Mouse (Mus musculus) neural tube, embryonic 10.5 days (tissue): ENCODE data around the gene Tnpo2.
"Not testable (repeated sequence)": the region's sequence is repeated elsewhere in the genome, so short reads cannot be mapped to it uniquely, and the experiment has no call there.

Experiments
- DNase-seq: peaks from one replicate; pipeline ENCODE4 v3.0.0-alpha.2; 2017; ENCODE audit warnings: low spot score; ENCODE audit errors: extremely low spot score

Gene Tnpo2

DNA sequence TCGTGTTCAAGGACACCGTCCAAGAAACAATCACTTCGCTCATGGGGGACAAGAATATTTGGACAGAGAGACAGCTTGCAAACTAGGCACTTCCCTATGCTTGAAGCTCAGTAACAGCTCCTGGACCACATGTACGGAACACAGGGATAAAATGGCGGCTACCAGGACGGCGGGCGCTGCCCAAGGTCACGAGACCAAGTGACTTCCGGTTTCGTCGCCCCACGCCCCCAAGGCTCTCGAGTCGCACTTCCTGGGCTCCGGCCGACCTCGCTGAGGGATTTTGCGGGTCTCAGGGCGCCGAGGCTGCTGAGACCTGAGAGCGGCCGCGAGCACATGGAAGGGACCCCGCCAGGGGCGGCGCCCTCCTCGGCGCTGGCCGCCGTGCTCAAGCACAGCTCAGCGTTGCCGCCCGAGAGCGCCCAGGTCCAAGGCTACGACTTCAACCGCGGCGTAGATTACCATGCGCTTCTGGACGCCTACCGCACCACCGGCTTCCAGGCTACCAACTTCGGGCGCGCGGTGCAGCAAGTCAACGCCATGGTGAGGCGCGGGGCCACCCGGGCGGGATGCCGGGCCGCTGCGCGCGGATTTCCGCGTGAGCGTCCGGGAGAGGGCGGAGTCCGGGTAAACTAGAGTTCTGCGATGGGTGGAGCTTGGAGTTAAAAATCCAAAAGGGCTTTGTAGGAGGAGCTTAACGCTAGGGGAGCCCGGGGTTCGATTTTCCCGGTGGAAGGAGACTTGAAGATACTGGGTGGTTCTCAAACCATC, 35.0 kb downstream of the Tnpo2 start, which contains the start of gene Dhps:
Gene Dhps (plus strand): TSS at position 244 of the 768 bp plus-strand sequence.
- peak; percentile 87 for DNase-seq

DNA sequence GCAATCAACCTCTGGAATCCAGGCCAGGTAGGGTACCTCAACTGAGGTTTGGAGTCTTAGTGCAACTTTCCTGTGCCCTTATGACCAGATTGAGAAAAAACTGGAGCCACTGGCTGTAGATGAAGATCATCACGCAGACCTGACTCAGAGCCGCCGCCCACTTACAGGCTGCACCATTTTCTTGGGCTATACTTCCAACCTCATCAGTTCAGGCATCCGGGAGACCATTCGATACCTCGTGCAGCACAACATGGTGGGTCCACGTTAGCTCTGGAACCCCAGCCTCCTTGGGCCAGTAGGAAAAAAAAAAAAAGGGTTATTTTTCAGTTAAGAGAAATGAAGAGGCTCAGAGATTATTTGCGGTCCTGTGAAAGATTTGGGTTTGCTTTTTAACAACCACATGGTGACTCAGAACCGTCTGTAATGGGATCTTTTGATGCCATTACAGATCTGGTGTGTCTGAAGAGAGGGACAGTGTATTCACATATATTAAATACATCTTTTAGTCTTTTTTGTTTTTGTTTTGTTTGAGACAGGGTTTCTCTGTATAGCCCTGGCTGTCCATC, 35.7 kb downstream of the Tnpo2 start:
- no peak for DNase-seq

GRCm38 (mm10) chr8:85073041-85073612, 36.4 kb downstream of the Tnpo2 start:
- no peak for DNase-seq

DNA sequence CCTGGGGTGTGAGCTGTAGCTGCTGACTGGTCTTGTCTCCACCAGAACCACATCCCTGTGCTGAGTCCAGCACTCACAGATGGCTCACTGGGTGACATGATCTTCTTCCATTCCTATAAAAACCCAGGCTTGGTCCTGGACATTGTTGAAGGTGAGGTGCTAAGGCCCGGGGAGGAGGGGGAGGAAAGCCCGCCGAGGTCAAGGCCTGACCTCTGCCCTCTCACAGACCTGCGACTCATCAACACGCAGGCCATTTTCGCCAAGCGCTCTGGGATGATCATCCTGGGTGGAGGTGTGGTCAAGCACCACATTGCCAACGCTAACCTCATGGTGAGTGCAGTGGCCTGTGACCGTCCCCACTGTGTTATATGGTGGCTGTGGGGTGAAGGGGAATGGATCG, 37.5 kb downstream of the Tnpo2 start:
- no peak for DNase-seq

- DNase-seq, result no peak
Observed at GRCm38 (mm10) chr8:85074617-85075016, 37.9 kb downstream of the Tnpo2 start.

DNA sequence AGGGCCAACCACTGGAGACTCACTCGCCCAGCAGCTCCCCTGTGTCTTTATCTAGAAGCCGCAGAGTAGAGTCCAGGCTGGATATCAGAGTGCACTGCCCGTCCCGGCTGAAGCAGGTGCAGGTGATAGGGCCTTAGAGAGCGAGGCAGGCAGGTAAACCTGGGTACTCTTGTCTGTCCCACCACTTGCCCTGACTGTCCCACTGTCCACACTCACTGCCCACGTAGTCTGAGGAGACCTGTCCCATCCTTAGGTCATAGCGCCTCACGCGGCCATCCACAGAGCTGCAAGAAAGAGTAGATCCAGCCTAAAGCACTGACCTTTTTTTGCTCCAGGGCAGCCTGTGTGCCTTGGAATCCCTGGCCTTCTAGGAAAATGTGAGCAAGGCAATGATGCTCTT, 39.3 kb downstream of the Tnpo2 start:
- DNase-seq, result no peak

DNA sequence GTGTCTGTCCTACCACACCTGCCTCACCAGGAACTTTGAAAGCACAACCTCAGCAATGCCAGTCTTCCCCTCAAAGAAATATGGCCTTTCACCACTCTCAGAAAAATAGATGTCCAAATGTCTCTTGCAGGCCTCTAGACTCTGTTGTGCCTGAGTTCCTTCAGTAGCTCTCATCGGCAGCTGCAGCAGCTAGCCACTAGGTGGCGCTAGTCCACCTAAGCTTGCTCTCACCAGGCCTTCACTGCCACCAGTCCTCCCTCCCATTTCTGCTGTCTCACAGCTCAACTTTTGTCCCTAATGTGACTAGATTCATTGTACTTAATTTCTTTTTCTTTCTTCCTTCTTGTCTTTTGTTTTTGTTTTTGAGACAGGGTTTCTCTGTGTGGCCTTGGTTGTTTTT, 40.3 kb downstream of the Tnpo2 start:
- peak; percentile 76 for DNase-seq

- no peak for DNase-seq
Observed at GRCm38 (mm10) chr8:85080214-85080531, 43.5 kb downstream of the Tnpo2 start.

DNA sequence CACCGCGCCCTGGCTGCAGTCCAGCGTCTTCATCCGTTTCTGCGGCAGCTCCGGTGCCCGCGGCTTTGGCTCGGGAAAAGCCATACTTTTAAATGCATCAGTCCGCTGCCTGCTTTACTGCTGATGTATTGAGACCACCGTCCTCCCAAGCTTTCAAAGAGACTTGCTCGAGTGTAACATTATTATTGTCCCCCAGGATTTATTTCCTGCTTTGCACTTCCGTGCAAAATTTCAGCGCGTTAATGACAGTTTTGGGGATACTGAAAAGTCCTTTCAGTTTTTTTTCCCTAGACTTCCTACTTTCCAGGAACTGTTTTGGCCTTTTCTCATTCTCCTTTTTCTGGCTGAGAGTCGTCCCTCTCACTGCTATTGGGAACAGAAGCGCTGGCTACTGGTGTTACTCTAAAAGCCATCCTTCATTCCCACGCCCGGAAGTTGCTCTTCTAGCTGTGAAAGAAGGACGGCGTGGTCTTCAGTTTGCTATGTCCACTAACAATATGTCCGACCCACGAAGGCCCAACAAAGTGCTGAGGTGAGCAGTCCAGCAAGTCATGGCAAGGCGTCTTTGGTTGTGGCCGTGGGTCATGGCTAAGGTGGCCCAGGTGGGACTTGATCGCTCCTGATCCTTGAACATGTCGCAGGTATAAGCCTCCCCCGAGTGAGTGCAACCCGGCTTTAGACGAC, 44.0 kb downstream of the Tnpo2 start, which contains the start of gene Wdr83os:
Gene Wdr83os (plus strand): TSS at position 209 of the 684 bp plus-strand sequence.
- DNase-seq, result peak; percentile 78

- no peak for DNase-seq
Observed at GRCm38 (mm10) chr8:85081216-85081555, 44.5 kb downstream of the Tnpo2 start, which contains the start of gene Wdr83. Gene Wdr83 (minus strand): TSS chr8:85081306.

GRCm38 (mm10) chr8:85082169-85082568, 45.5 kb downstream of the Tnpo2 start:
- not testable (repeated sequence) for DNase-seq

GRCm38 (mm10) chr8:85083108-85083813, 46.5 kb downstream of the Tnpo2 start, which contains the start of gene Man2b1:
Gene Man2b1 (plus strand): TSS chr8:85083270.
- DNase-seq, result peak; percentile 66

DNA sequence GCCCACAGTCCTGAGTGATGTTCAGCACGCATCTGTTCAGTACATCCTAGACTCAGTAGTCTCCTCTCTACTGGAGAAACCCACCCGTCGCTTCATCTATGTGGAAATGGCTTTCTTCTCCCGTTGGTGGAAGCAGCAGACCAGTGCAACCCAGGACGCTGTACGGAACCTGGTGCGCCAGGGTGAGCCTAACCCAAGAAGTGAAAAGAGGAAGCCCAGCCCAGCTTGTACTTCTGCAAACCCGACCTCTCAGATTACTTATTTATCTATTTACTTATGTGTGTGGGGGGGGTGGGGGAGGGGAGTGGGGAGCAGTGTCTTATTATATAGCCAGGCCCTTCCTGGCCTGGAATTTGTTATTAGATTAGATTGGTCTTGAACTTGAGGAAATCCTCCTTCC, 47.9 kb downstream of the Tnpo2 start:
- DNase-seq, result no peak

- no peak for DNase-seq
Observed at GRCm38 (mm10) chr8:85086238-85086637, 49.5 kb downstream of the Tnpo2 start.

- DNase-seq, result no peak
Observed at GRCm38 (mm10) chr8:85088771-85089170, 52.1 kb downstream of the Tnpo2 start.

GRCm38 (mm10) chr8:85090856-85091255, 54.1 kb downstream of the Tnpo2 start:
- DNase-seq, result no peak

DNA sequence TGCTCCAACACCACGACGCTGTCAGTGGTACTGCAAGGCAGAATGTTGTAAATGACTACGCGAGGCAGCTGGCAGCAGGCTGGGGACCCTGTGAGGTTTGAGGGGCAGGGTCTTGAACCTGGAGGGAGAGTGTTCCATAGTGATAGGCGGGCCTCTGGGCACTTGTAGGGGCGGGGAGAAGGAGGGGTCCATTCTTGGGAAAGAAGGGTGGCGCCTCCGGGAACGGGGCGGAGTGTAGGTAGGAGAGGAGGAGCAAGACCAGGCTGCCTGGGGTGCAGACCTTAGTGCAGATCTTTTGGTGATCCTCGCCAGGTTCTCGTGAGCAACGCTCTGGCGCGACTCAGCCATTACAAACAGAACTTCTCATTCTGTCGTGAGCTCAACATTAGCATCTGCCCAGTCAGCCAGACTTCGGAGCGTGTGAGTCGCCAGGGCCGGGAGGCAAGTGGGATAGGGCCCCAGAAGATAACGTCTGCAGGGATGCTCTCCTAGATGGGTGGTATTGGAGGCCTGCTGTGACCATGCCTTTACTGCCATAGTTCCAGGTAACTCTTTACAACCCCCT, 54.9 kb downstream of the Tnpo2 start:
- no peak for DNase-seq

GRCm38 (mm10) chr8:85095051-85095450, 58.3 kb downstream of the Tnpo2 start:
- no peak for DNase-seq

DNA sequence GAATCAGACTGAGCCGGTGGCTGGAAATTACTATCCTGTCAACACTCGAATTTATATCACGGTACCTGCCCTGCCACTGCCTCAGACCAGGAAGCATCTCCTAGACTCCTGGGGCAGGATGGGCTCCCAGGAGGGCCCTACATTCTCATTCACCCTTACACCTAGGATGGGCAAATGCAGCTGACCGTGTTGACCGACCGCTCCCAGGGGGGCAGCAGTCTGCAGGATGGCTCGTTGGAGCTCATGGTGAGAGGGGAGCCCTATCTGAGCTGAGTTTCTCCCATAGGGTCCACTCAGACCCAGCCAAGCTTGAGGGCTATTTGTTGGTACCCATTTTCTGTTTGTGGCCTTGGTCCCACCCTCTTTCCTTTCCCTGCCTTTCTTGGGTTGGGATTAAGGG, 58.9 kb downstream of the Tnpo2 start:
- DNase-seq, result no peak

- DNase-seq, result no peak
Observed at GRCm38 (mm10) chr8:85096196-85096595, 59.5 kb downstream of the Tnpo2 start.

DNA sequence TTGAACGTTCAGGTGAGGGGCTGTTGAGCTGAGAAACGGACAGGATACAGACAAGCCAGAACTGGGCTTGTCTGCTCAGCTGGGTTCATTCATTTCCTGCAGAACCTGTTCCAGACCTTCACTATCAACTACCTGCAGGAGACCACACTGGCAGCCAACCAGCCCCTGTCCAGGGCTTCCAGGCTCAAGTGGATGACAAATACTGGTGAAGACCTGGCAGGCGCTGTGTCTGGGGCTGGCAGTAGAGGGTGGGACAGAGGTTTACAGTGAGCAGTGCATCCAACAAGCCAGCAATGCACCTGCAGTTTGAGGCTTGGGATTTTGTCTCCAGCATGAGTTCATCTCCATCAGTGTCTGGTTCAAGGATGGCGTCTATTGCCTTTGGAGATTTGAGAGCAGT, 60.1 kb downstream of the Tnpo2 start:
- DNase-seq, result no peak
